Mouse (Mus musculus): ENCODE results near the gene Prkag2. TPM values are rescaled to one million over a fixed set of nuclear protein-coding genes. Genes with fewer than 3 reads are reported as not detected.
A peak's percentile ranks its signal among the peaks of the same experiment; 100 is the strongest.
"Not testable (repeated sequence)": the region's sequence is repeated elsewhere in the genome, so short reads cannot be mapped to it uniquely, and the experiment has no call there.

Gene Prkag2
- polyA plus RNA-seq, 1 experiment from 2014 or later = 7.2 TPM

- Histone ChIP-seq H3K4me3 (no peak overlapping the region), H3K9me3 (replicated peaks) (no peaks in the 10 kb centered on the region), H3K36me3 (no peaks in the 10 kb centered on the region), H3K27me3 (replicated peaks) (no peaks in the 10 kb centered on the region), H3K27ac (no peak overlapping the region), H3K4me1 (peaks cover 55% of the 10 kb centered on the region), H3K9ac (no peak overlapping the region), H3K4me2 (no peak overlapping the region)
- no peak for ATAC-seq
- 26% methylated on average over 6 of the region's 6 CpGs for WGBS (ENCODE audit: insufficient replicate concordance)
These were observed 227.2 kb downstream of the Prkag2 start for GRCm38 (mm10) chr5:24873221-24873620.

DNA sequence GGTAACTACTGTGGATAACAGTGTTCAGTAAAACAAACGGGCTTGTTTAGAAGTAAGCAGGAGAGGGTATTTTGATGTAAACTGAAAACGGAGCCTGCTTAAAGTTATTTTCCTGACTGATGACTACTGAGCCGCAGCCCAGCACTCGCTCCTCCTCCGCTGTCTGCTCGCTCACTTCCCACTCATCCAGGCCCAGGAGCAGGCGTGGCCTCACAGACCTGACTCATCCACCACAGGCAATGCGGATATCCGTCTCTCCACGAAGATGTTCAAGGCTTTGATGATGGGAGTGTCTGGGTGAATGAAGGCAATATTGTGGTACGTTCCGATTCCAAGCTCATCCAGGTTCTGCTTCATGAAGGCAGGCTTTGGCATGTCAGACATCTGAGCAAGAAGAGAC lies 229.2 kb downstream of the Prkag2 start:
- WGBS (ENCODE audit: insufficient replicate concordance) = 45% methylated on average over 12 of the region's 12 CpGs

DNA sequence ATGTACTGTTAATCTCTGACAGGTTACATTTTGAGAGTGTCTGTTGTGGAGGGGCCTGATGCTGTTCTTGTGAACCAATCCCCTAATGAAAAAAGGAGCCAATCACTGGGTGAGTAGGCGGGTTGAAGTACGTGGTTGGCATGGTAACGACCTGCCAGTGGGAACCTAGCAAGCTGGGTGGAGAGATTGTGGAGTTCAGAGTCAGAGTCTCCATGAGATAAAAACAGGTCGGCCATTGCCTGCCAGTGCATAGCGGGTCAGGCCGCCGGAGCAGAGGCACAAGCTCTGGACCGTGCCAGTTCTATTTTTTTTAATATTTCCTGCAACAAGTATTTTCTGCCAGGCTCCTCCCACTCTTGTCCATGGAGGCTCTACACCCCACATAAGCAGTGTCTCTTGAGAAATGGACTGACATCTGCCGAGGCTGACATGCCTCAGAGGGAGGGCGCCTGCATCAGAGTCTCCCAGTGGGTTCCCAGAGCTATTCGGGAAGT lies 230.6 kb downstream of the Prkag2 start:
- H3K9ac ChIP-seq = peak overlapping the region; percentile 51

More for the DNA sequence above, 229.2 kb downstream of the Prkag2 start:
- no peak overlapping the region for H3K9ac ChIP-seq
- H3K4me3 ChIP-seq = no peak overlapping the region
- no peaks in the 10 kb centered on the region for H3K27me3 ChIP-seq (replicated peaks)
- peak overlapping the region; percentile 25; the same call in 1 of the 2 replicates for H3K27ac ChIP-seq
- no peaks in the 10 kb centered on the region for H3K9me3 ChIP-seq (replicated peaks)
- peak overlapping the region; percentile 17; the same call in 1 of the 2 replicates for H3K4me2 ChIP-seq
- H3K36me3 ChIP-seq = peaks cover 4% of the 10 kb centered on the region; the same call in 1 of the 2 replicates
- H3K4me1 ChIP-seq = peaks cover 38% of the 10 kb centered on the region
- no peak for ATAC-seq

DNA sequence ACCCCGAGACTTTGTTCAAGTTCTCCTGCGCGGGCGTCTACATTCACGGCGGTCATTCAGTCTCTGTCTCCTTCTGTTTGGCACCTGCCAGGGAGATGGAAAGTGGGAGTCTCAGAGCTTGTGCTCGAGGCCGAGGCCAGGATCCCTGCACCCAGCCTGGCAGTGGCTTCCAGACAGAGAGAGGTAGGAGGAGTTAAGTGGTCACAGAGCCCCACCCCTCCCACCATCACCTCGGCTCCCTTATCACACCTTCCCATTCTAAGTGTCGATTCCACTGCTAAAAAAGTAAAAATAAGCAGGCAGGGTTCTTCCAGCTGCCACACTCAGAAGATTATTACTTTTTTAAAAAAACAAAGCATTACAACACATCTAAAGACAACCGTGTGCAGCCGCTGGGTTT lies 236.6 kb downstream of the Prkag2 start:
- Histone ChIP-seq H3K36me3 (peaks cover 6% of the 10 kb centered on the region; the same call in 1 of the 2 replicates), H3K4me1 (peaks cover 37% of the 10 kb centered on the region), H3K4me2 (peak overlapping the region; percentile 50), H3K9ac (peak overlapping the region; percentile 40; the same call in 1 of the 2 replicates), H3K9me3 (replicated peaks) (0 out of 2 replicates have a peak, but pooled peaks cover under 1% of the 10 kb centered on the region), H3K27ac (peak overlapping the region; percentile 69), H3K4me3 (no peak overlapping the region), H3K27me3 (replicated peaks) (no peaks in the 10 kb centered on the region)
- 59% methylated on average over 12 of the region's 12 CpGs for WGBS (ENCODE audit: insufficient replicate concordance)
- peak; percentile 81 for ATAC-seq

More for the DNA sequence above, 230.6 kb downstream of the Prkag2 start:
- Histone ChIP-seq H3K9me3 (replicated peaks) (no peaks in the 10 kb centered on the region), H3K36me3 (peaks cover 6% of the 10 kb centered on the region; the same call in 1 of the 2 replicates), H3K27ac (peak overlapping the region; percentile 70), H3K27me3 (replicated peaks) (no peaks in the 10 kb centered on the region), H3K4me1 (peaks cover 40% of the 10 kb centered on the region), H3K4me3 (peak overlapping the region; percentile 24; the same call in 1 of the 2 replicates), H3K4me2 (peak overlapping the region; percentile 60)
- ATAC-seq = peak; percentile 93
- WGBS (ENCODE audit: insufficient replicate concordance) = 29% methylated on average over 11 of the region's 11 CpGs

DNA sequence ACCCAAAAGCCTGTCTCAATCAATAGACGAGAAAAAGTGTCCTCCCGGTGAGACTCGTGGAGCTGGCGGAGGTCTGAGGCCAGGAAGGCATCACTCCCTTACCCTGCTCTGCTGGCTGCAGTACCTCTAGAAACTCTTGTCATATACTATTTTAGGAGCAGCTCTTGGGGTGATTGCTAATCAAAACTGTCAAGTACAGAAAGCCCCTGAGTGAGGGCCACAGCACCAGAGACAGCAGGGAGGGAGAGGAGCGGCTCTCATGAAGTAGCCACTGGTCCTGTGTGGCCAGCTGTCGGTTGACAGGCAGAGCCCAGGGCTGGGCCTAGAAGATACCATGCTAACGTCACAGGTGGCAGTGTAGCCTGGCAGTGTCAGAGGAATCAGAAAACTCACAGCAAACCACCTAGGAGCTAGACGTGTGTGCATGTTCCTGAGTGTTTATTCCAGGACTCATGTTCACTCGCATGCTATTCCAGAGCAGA lies 239.0 kb downstream of the Prkag2 start:
- 70% methylated on average over 9 of the region's 9 CpGs for WGBS (ENCODE audit: insufficient replicate concordance)
- no peak for ATAC-seq
- Histone ChIP-seq H3K27me3 (replicated peaks) (no peaks in the 10 kb centered on the region), H3K9me3 (replicated peaks) (0 out of 2 replicates have a peak, but pooled peaks cover 4% of the 10 kb centered on the region), H3K9ac (no peak overlapping the region), H3K27ac (no peak overlapping the region), H3K4me2 (no peak overlapping the region), H3K36me3 (peaks cover 4% of the 10 kb centered on the region; the same call in 1 of the 2 replicates), H3K4me3 (no peak overlapping the region), H3K4me1 (peaks cover 46% of the 10 kb centered on the region)

GRCm38 (mm10) chr5:24860635-24861448 lies 239.6 kb downstream of the Prkag2 start:
- no peak overlapping the region for H3K4me3 ChIP-seq
- H3K27ac ChIP-seq = peak overlapping the region; percentile 43
- H3K36me3 ChIP-seq = no peaks in the 10 kb centered on the region
- H3K9me3 ChIP-seq (replicated peaks) = 0 out of 2 replicates have a peak, but pooled peaks cover 4% of the 10 kb centered on the region
- H3K9ac ChIP-seq = no peak overlapping the region
- WGBS (ENCODE audit: insufficient replicate concordance) = 73% methylated on average over 13 of the region's 13 CpGs
- no peak overlapping the region for H3K4me2 ChIP-seq
- H3K4me1 ChIP-seq = peaks cover 52% of the 10 kb centered on the region
- no peaks in the 10 kb centered on the region for H3K27me3 ChIP-seq (replicated peaks)
- no peak for ATAC-seq

- Histone ChIP-seq H3K9ac (no peak overlapping the region), H3K4me3 (no peak overlapping the region), H3K36me3 (no peaks in the 10 kb centered on the region), H3K4me2 (peak overlapping the region; percentile 19; the same call in 1 of the 2 replicates), H3K27me3 (replicated peaks) (no peaks in the 10 kb centered on the region), H3K4me1 (peaks cover 58% of the 10 kb centered on the region), H3K9me3 (replicated peaks) (0 out of 2 replicates have a peak, but pooled peaks cover 4% of the 10 kb centered on the region), H3K27ac (peak overlapping the region; percentile 43)
- WGBS (ENCODE audit: insufficient replicate concordance) = 44% methylated on average over 3 of the region's 3 CpGs
- ATAC-seq = peak; percentile 30; the same call in 1 of the 2 replicates
These were observed 240.5 kb downstream of the Prkag2 start for GRCm38 (mm10) chr5:24859771-24860540.

DNA sequence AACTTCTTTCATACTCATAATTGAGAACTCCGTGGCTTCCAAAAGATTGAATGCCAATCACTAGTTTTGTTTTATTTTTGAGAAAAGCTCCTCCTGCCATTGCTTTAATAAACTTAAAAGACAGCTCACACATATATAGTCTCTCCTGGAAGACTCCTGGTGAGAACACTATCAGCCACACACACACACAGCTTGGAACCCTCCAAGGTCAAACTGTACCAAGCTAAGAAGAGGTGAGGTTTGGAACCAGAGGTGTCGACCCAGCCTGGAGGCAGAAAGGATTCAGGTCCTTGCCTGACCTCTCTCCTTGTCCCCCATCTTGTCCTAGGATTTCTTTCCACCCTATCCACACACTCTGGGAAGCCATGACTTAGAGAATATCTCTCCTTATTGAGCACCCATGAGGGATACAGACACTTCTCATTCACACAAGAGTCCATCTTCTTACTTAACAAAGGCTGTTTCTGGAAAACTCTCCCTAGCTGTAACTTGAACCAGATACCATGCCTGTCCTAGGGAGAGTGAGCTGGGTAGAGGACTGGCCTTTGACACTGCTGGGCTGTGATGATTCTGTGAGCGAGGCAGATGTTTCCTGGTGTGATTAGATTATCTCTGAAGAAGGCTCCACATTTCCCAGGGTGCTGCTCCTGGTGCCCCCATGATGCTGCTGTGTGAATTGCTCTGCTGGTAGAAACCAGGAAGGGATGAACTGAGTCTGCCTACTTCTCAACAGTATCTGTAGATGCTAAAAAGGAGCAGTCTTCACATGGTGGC lies 245.4 kb downstream of the Prkag2 start:
- peak overlapping the region; percentile 36 for H3K9ac ChIP-seq
- H3K27ac ChIP-seq = peak overlapping the region; percentile 84
- H3K36me3 ChIP-seq = no peaks in the 10 kb centered on the region
- ATAC-seq = peak; percentile 98
- H3K9me3 ChIP-seq (replicated peaks) = 0 out of 2 replicates have a peak, but pooled peaks cover 4% of the 10 kb centered on the region
- whole genome bisulfite sequencing (ENCODE audit: insufficient replicate concordance) = 25% methylated on average over 3 of the region's 3 CpGs
- H3K4me2 ChIP-seq = peak overlapping the region; percentile 49
- 0 out of 2 replicates have a peak overlapping the region, but pooled peaks have one; percentile 0 for H3K4me3 ChIP-seq
- no peaks in the 10 kb centered on the region for H3K27me3 ChIP-seq (replicated peaks)
- H3K4me1 ChIP-seq = peaks cover 42% of the 10 kb centered on the region

- H3K9ac ChIP-seq = no peak overlapping the region
- ATAC-seq = no peak
- 0 out of 2 replicates have a peak, but pooled peaks cover 4% of the 10 kb centered on the region for H3K9me3 ChIP-seq (replicated peaks)
- H3K4me3 ChIP-seq = no peak overlapping the region
- H3K27me3 ChIP-seq (replicated peaks) = no peaks in the 10 kb centered on the region
- H3K36me3 ChIP-seq = no peaks in the 10 kb centered on the region
- 81% methylated on average over 3 of the region's 3 CpGs for WGBS (ENCODE audit: insufficient replicate concordance)
- H3K27ac ChIP-seq = peak overlapping the region; percentile 84; the same call in 1 of the 2 replicates
- H3K4me2 ChIP-seq = no peak overlapping the region
- peaks cover 37% of the 10 kb centered on the region for H3K4me1 ChIP-seq
These were observed 246.2 kb downstream of the Prkag2 start for GRCm38 (mm10) chr5:24854256-24854655.

- H3K36me3 ChIP-seq; H3K27ac ChIP-seq; ATAC-seq; H3K4me2 ChIP-seq; H3K4me1 ChIP-seq; H3K4me3 ChIP-seq; H3K27me3 ChIP-seq (replicated peaks); H3K9ac ChIP-seq; H3K9me3 ChIP-seq (replicated peaks): not testable (repeated sequence)
- WGBS (ENCODE audit: insufficient replicate concordance) = 80% methylated on average over 14 of the region's 14 CpGs
These were observed 252.2 kb downstream of the Prkag2 start for GRCm38 (mm10) chr5:24848261-24848660.

GRCm38 (mm10) chr5:24843841-24844240 lies 256.6 kb downstream of the Prkag2 start:
- 85% methylated on average over 5 of the region's 5 CpGs for WGBS (ENCODE audit: insufficient replicate concordance)
- peak overlapping the region; percentile 100 for H3K27ac ChIP-seq
- H3K27me3 ChIP-seq (replicated peaks) = no peaks in the 10 kb centered on the region
- peak overlapping the region; percentile 86 for H3K4me2 ChIP-seq
- ATAC-seq = no peak
- H3K36me3 ChIP-seq = peaks cover 2% of the 10 kb centered on the region; the same call in 1 of the 2 replicates
- peaks cover 34% of the 10 kb centered on the region for H3K4me1 ChIP-seq
- H3K4me3 ChIP-seq = peak overlapping the region; percentile 95
- H3K9ac ChIP-seq = peak overlapping the region; percentile 66
- no peaks in the 10 kb centered on the region for H3K9me3 ChIP-seq (replicated peaks)
